Mouse (Mus musculus): Measurements from ENCODE around the gene 2010111I01Rik. TPM values are rescaled to one million over a fixed set of nuclear protein-coding genes. Genes with fewer than 3 reads are reported as not detected.
"Not testable (repeated sequence)": the region's sequence is repeated elsewhere in the genome, so short reads cannot be mapped to it uniquely, and the experiment has no call there.

The 2010111I01Rik gene
- polyA plus RNA-seq, 1 experiment from 2014 or later: 30.5 TPM

DNA sequence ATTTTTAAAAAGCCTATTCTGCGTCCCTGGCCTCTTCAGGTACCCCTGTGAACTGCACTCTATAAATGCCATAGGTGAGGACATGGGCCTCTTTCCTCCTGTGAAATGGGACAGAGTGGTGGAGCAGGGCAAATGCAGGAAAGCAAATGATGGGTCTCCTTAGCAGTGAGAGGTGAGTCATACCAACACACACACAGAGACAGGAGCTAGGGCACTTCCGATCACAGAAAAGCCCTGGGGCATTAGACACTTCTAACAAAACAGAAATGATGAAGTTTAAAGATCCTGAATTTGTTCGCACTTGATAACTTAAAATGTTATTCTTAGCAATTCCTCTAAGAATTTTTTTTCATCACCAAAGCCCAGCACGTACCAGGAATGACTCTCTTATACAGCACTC lies 375.3 kb downstream of the 2010111I01Rik start:
- Histone ChIP-seq H3K4me2 (ENCODE audit: low read length) (no peak overlapping the region), H3K4me3 (replicated peaks; ENCODE audit: low read length) (no peak overlapping the region), H3K27me3 (replicated peaks; ENCODE audit: control insufficient read depth, insufficient read depth, low read length) (no peaks in the 10 kb centered on the region), H3K9me3 (ENCODE audit: control insufficient read depth, low read length) (no peaks in the 10 kb centered on the region), H3K9ac (replicated peaks; ENCODE audit: low read depth, low read length) (no peak overlapping the region), H3K36me3 (ENCODE audit: control insufficient read depth, insufficient read depth) (no peaks in the 10 kb centered on the region), H3K27ac (ENCODE audit: low read length) (no peak overlapping the region), H3K4me1 (replicated peaks; ENCODE audit: control insufficient read depth, insufficient read depth, low read length) (peaks cover 12% of the 10 kb centered on the region)
- 94% methylated on average over 4 of the region's 4 CpGs for whole genome bisulfite sequencing
- ATAC-seq: no peak

DNA sequence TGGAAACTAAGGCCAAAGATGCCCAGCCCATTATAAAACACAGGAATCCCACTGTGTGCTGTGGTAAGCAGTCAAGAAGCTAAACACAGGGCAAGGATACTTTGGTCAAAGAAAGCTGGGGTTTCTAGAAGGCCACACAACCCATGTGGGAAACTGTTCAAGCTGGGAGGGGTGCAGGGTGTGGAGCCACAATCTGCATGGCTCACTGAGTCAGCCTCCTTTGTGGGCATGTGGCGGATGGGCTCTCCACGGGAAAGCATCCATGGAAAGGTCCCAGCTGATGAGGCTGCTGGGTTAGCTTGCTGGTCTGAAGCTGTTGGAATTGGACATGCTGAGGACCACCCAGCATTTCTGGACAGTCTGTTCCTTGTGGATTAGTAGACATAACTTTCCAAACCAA lies 378.1 kb downstream of the 2010111I01Rik start:
- Histone ChIP-seq H3K4me3 (replicated peaks; ENCODE audit: low read length) (no peak overlapping the region), H3K4me2 (ENCODE audit: low read length) (no peak overlapping the region), H3K27me3 (replicated peaks; ENCODE audit: control insufficient read depth, insufficient read depth, low read length) (no peaks in the 10 kb centered on the region), H3K36me3 (ENCODE audit: control insufficient read depth, insufficient read depth) (no peaks in the 10 kb centered on the region), H3K27ac (ENCODE audit: low read length) (no peak overlapping the region), H3K4me1 (replicated peaks; ENCODE audit: control insufficient read depth, insufficient read depth, low read length) (peaks cover under 1% of the 10 kb centered on the region; the same call in 1 of the 2 replicates), H3K9me3 (ENCODE audit: control insufficient read depth, low read length) (no peaks in the 10 kb centered on the region), H3K9ac (replicated peaks; ENCODE audit: low read depth, low read length) (no peak overlapping the region)
- no peak for ATAC-seq
- WGBS: 80% methylated on average over 2 of the region's 2 CpGs

DNA sequence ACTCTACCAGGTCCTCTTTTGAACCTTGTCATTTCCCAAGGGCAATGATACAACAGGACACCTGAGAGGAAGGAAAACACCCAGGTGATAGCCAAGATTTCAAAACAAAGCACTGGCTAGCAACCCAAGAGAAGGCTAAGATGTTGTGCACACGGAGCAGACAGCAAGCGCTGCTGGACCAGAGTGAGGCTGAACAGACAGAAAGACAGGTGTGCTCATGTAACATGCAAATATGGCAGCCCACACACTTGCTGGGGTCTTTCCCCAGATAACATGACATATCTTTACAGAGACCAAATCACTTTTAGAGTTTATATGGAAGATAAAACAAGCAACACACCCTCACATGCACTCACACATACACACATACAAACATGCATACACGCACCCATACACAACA lies 379.8 kb downstream of the 2010111I01Rik start:
- Histone ChIP-seq H3K36me3 (ENCODE audit: control insufficient read depth, insufficient read depth) (no peaks in the 10 kb centered on the region), H3K27me3 (replicated peaks; ENCODE audit: control insufficient read depth, insufficient read depth, low read length) (no peaks in the 10 kb centered on the region), H3K4me2 (ENCODE audit: low read length) (no peak overlapping the region), H3K9me3 (ENCODE audit: control insufficient read depth, low read length) (no peaks in the 10 kb centered on the region), H3K9ac (replicated peaks; ENCODE audit: low read depth, low read length) (no peak overlapping the region), H3K27ac (ENCODE audit: low read length) (no peak overlapping the region), H3K4me3 (replicated peaks; ENCODE audit: low read length) (no peak overlapping the region), H3K4me1 (replicated peaks; ENCODE audit: control insufficient read depth, insufficient read depth, low read length) (no peaks in the 10 kb centered on the region)
- 96% methylated on average over 3 of the region's 3 CpGs for WGBS
- ATAC-seq: no peak

DNA sequence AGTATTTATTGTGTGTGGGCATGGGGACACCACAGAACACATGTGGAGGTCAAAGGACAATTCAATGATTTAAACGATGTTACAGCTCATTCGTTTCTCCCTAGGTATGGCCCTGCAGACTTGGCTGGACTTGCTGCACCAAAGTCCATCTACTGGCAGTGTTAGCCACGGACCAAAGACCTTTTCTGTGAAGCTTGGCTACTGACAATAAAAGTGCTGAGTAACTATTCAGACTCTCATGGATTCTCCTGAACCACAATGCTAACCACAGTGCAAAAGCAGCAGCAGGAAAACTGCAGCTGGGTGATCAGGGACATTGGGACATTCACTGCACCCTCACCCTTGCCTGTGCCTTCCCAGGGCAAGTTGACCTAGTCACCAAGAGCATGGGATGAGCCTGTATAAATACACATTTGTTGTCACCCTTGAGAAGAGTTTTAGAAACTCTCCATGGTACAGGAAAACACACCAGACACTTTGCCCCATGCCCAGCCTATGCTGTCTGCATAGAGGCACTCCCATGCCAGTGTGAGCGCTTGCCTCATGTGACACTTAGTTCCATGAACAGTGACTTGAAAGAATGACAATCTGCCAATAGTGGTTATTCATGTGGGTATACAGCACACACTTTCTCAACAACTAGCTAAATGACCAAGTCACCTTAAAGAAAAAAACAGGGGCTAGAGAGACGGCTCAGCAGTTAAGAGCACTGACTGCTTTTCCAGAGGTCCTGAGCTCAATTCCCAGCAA lies 381.0 kb downstream of the 2010111I01Rik start:
- H3K27ac ChIP-seq (ENCODE audit: low read length): no peak overlapping the region
- no peaks in the 10 kb centered on the region for H3K36me3 ChIP-seq (ENCODE audit: control insufficient read depth, insufficient read depth)
- no peak overlapping the region for H3K9ac ChIP-seq (replicated peaks; ENCODE audit: low read depth, low read length)
- no peaks in the 10 kb centered on the region for H3K4me1 ChIP-seq (replicated peaks; ENCODE audit: control insufficient read depth, insufficient read depth, low read length)
- H3K4me3 ChIP-seq (replicated peaks; ENCODE audit: low read length): no peak overlapping the region
- no peaks in the 10 kb centered on the region for H3K9me3 ChIP-seq (ENCODE audit: control insufficient read depth, low read length)
- 73% methylated on average over 5 of the region's 5 CpGs for WGBS
- H3K27me3 ChIP-seq (replicated peaks; ENCODE audit: control insufficient read depth, insufficient read depth, low read length): no peaks in the 10 kb centered on the region
- ATAC-seq: no peak
- H3K4me2 ChIP-seq (ENCODE audit: low read length): no peak overlapping the region

DNA sequence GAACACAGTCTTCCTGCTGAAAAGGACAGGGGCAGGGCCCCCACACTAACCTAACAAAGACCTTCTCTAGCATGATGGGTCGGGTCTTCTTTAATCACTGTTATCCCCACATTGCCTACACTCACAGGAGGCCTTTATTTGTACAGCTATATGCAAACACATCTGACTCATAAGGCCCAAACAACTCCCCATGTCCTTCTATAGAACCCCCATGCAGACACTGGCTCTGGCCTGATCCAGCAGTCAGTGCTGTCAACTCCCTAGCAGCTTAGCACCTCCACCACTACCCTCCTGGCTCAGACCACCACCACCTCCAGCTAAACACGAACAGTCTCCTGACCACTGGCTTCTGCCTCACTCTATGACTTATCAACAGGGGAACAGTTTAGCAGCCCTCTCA lies 382.9 kb downstream of the 2010111I01Rik start:
- WGBS: 88% methylated on average over 2 of the region's 2 CpGs
- no peaks in the 10 kb centered on the region for H3K36me3 ChIP-seq (ENCODE audit: control insufficient read depth, insufficient read depth)
- no peaks in the 10 kb centered on the region for H3K4me1 ChIP-seq (replicated peaks; ENCODE audit: control insufficient read depth, insufficient read depth, low read length)
- no peak overlapping the region for H3K9ac ChIP-seq (replicated peaks; ENCODE audit: low read depth, low read length)
- no peak for ATAC-seq
- no peaks in the 10 kb centered on the region for H3K9me3 ChIP-seq (ENCODE audit: control insufficient read depth, low read length)
- H3K27me3 ChIP-seq (replicated peaks; ENCODE audit: control insufficient read depth, insufficient read depth, low read length): no peaks in the 10 kb centered on the region
- no peak overlapping the region for H3K27ac ChIP-seq (ENCODE audit: low read length)
- H3K4me2 ChIP-seq (ENCODE audit: low read length): no peak overlapping the region
- H3K4me3 ChIP-seq (replicated peaks; ENCODE audit: low read length): no peak overlapping the region

DNA sequence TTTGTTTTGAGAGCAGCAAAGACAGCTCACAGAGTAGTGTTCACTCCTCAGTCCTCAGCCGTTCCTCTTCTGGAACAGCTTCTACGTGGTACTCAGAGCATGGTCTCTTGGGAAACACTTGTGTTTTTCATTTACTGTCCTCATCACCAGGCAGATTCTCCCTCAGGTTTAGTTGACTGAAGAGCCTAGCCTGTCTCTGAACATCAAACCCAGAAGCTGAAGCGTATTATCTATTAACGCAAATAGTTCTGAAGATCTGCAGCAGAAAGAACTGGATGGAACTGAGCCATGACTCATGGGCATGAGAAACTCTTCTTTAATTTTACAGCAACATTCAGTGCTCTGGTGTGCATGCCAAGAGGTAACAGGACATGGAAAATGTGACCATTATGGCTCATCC lies 385.4 kb downstream of the 2010111I01Rik start:
- no peak overlapping the region for H3K27ac ChIP-seq (ENCODE audit: low read length)
- H3K27me3 ChIP-seq (replicated peaks; ENCODE audit: control insufficient read depth, insufficient read depth, low read length): no peaks in the 10 kb centered on the region
- no peak overlapping the region for H3K4me3 ChIP-seq (replicated peaks; ENCODE audit: low read length)
- ATAC-seq: no peak
- no peaks in the 10 kb centered on the region for H3K36me3 ChIP-seq (ENCODE audit: control insufficient read depth, insufficient read depth)
- H3K9ac ChIP-seq (replicated peaks; ENCODE audit: low read depth, low read length): no peak overlapping the region
- H3K4me2 ChIP-seq (ENCODE audit: low read length): no peak overlapping the region
- 96% methylated on average over 4 of the region's 4 CpGs for WGBS
- no peaks in the 10 kb centered on the region for H3K9me3 ChIP-seq (ENCODE audit: control insufficient read depth, low read length)
- no peaks in the 10 kb centered on the region for H3K4me1 ChIP-seq (replicated peaks; ENCODE audit: control insufficient read depth, insufficient read depth, low read length)

DNA sequence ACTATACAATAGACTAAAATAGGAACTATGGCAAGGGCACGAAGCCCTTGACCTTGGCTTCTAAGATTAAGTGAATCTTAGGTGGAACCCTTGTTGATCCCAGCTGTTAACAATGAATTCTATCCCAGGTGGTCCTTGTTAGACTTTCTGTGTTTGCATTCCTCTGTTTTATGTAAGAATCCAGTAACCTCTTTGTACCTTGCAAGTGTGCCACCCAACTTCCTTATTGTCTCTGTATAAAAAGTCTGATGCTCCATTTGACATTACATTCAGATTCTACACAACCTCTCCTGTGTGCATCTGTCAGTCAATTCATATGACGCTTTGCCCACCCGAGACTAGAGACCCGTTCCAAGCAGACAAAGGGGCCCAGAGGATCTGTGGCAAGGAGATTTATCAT lies 388.6 kb downstream of the 2010111I01Rik start:
- not testable (repeated sequence) for ATAC-seq; H3K4me2 ChIP-seq (ENCODE audit: low read length); H3K4me1 ChIP-seq (replicated peaks; ENCODE audit: control insufficient read depth, insufficient read depth, low read length); H3K4me3 ChIP-seq (replicated peaks; ENCODE audit: low read length); H3K27me3 ChIP-seq (replicated peaks; ENCODE audit: control insufficient read depth, insufficient read depth, low read length); H3K9me3 ChIP-seq (ENCODE audit: control insufficient read depth, low read length); H3K27ac ChIP-seq (ENCODE audit: low read length); H3K9ac ChIP-seq (replicated peaks; ENCODE audit: low read depth, low read length); H3K36me3 ChIP-seq (ENCODE audit: control insufficient read depth, insufficient read depth)
- whole genome bisulfite sequencing: 81% methylated on average over 4 of the region's 4 CpGs

DNA sequence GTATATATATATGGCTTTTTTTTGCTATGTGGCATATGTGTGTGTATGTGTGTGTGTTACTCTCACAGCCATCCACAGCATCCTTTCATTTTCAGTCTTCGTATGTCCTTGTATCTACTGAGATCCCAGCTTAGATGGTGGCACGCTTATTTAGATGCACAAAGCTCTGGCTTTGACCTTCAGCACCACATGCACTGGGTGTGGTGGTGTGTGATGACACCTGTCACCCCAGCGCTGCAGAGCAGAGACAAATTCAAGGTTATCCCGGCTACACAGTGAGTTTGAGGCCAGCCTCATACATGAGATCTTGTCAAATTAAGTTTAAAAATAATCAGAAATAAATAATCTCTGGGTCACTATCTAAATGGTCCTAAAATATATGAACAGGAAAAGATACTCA lies 391.4 kb downstream of the 2010111I01Rik start:
- ATAC-seq: no peak
- Histone ChIP-seq H3K4me1 (replicated peaks; ENCODE audit: control insufficient read depth, insufficient read depth, low read length) (no peaks in the 10 kb centered on the region), H3K4me2 (ENCODE audit: low read length) (no peak overlapping the region), H3K27me3 (replicated peaks; ENCODE audit: control insufficient read depth, insufficient read depth, low read length) (no peaks in the 10 kb centered on the region), H3K4me3 (replicated peaks; ENCODE audit: low read length) (no peak overlapping the region), H3K27ac (ENCODE audit: low read length) (no peak overlapping the region), H3K36me3 (ENCODE audit: control insufficient read depth, insufficient read depth) (no peaks in the 10 kb centered on the region), H3K9me3 (ENCODE audit: control insufficient read depth, low read length) (no peaks in the 10 kb centered on the region), H3K9ac (replicated peaks; ENCODE audit: low read depth, low read length) (no peak overlapping the region)
- WGBS: 95% methylated on average over 4 of the region's 4 CpGs

DNA sequence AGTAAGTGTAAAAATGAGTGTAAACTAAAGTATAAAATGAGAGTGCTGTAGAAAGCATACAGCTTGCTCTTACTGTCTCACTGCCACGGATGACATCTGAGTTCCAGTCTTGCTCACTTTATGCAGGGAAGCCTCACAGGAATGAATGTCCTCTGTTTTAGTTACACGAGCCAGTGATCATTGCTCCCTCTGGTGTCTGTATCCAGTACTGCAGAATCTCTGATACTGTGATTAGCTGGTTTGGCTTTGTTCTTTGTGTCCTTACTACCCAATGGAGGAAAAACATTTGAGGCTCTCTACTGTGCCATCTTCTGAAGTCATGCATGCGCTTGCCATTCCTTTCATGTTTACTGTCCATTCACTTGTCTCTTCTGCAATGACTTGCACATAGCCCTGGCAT lies 391.9 kb downstream of the 2010111I01Rik start:
- ATAC-seq: peak; percentile 38; the same call in 1 of the 2 replicates
- no peak overlapping the region for H3K27ac ChIP-seq (ENCODE audit: low read length)
- H3K36me3 ChIP-seq (ENCODE audit: control insufficient read depth, insufficient read depth): no peaks in the 10 kb centered on the region
- no peak overlapping the region for H3K4me3 ChIP-seq (replicated peaks; ENCODE audit: low read length)
- no peaks in the 10 kb centered on the region for H3K4me1 ChIP-seq (replicated peaks; ENCODE audit: control insufficient read depth, insufficient read depth, low read length)
- no peaks in the 10 kb centered on the region for H3K27me3 ChIP-seq (replicated peaks; ENCODE audit: control insufficient read depth, insufficient read depth, low read length)
- no peak overlapping the region for H3K4me2 ChIP-seq (ENCODE audit: low read length)
- WGBS: 35% methylated on average over 3 of the region's 3 CpGs
- no peak overlapping the region for H3K9ac ChIP-seq (replicated peaks; ENCODE audit: low read depth, low read length)
- H3K9me3 ChIP-seq (ENCODE audit: control insufficient read depth, low read length): no peaks in the 10 kb centered on the region

DNA sequence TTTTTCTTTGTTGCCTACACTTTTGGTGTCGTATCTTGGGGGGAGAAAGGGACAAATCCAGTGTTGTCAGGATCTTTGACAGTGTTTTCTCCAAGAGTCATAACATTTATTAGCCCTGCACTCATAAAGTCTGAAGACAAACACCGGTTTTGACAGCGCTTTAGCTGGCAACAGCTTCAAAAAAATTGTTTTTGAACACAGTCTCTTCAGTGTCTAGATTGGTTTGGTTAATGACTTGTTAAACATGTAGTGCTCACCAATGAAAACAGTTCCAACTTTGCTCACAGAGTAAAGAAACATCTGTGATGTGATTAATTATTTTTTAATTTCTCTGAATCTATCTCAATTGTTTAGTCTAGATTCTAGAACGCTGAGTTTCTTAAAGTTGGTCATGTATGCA lies 394.7 kb downstream of the 2010111I01Rik start:
- Histone ChIP-seq H3K27me3 (replicated peaks; ENCODE audit: control insufficient read depth, insufficient read depth, low read length) (no peaks in the 10 kb centered on the region), H3K4me1 (replicated peaks; ENCODE audit: control insufficient read depth, insufficient read depth, low read length) (no peaks in the 10 kb centered on the region), H3K27ac (ENCODE audit: low read length) (no peak overlapping the region), H3K9me3 (ENCODE audit: control insufficient read depth, low read length) (no peaks in the 10 kb centered on the region), H3K36me3 (ENCODE audit: control insufficient read depth, insufficient read depth) (no peaks in the 10 kb centered on the region), H3K4me3 (replicated peaks; ENCODE audit: low read length) (no peak overlapping the region), H3K9ac (replicated peaks; ENCODE audit: low read depth, low read length) (no peak overlapping the region), H3K4me2 (ENCODE audit: low read length) (no peak overlapping the region)
- WGBS: 85% methylated on average over 4 of the region's 4 CpGs
- ATAC-seq: no peak
